Mouse (Mus musculus) gastrocnemius, postnatal 4 days (tissue): Measurements from ENCODE around the gene Ssxb5. TPM values are rescaled to one million over a fixed set of nuclear protein-coding genes. Genes with fewer than 3 reads are reported as not detected.
A peak's percentile ranks its signal among the peaks of the same experiment; 100 is the strongest.
"Not testable (repeated sequence)": the region's sequence is repeated elsewhere in the genome, so short reads cannot be mapped to it uniquely, and the experiment has no call there.

Experiments
- DNase-seq, 2 experiments: peaks; one replicate each; pipeline ENCODE4 v3.0.0; 2021 to 2022; ENCODE audit warnings: low spot score in 2 of 2, mixed read lengths in 2 of 2
- long read RNA-seq, 2 experiments: library from polyadenylated mRNA; stranded (forward); transcript quantifications; one replicate each; pipeline ENCODE4 v2.0.0; 2021
- total RNA-seq, 2 experiments: library from RNA; stranded (reverse); gene quantifications; 2 replicates each; pipeline ENCODE4 v1.2.3; 2021

Ssxb5 gene
- not detected for total RNA-seq
- long read RNA-seq, experiment 1: 0 reads
- long read RNA-seq, experiment 2: 0 reads

DNA sequence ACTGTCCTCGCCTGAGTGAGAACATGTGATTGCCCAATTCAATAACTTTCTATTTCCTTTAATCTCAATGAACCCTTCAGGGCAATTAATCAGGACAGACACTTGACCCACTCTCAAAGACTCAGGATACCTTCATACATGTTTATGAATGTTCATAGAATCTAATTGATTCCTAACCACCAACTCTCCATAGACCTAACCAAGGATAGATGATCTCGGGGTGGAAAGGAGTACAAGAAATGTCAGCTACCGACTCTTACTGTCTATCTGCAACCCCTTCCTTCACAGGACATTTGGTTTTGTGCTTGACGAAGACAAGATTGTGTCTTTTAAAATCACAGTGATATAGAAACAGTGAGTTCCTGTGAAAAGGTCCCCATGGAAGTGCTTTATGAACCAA lies at the start of gene Ssxb5:
Gene Ssxb5, plus strand, starts transcription at position 301 of the 400 bp plus-strand sequence.
- not testable (repeated sequence) for DNase-seq

DNA sequence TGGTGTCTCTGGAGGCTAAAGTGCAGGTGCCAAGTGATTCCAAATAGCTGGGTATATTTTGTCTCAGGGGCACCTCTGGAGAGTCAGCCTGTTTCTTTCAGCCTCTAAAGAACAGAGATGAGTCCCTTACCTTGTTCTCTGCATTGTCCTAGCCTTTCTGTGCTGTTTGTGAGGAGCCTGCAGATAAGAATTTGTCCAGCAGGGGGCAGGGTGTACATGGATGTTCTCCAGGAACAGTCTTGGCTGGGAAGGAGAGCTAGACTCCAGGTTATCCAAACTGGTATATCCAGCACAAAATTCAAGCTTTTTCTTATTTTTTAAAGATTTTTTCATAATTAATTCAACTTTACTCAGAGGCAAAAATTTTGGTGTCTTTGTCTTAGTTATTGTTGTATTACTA lies 28.6 kb downstream of the Ssxb5 start:
- DNase-seq: peak; percentile 19 to 29

DNA sequence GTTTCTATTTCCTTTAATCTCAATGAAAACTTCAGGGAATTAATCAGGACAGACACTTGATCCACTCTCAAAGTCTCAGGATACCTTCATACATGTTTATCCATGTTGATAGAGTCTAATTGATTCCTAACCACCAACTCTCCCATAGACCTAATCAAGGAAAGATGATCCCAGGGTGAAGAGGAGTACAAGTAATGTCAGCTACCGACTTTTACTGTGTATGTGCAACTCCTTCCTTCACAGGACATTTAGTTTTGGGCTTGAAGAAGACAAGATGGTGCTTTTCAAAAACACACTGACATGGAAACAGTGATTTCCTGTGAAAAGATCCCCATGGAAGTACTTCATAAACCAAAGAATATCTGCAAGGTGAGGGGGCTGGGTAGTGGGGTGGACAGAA lies 40.2 kb downstream of the Ssxb5 start, which contains the start of gene Gm6592:
Gene Gm6592, plus strand, starts transcription at position 301 of the 400 bp plus-strand sequence.
- no peak for DNase-seq

DNA sequence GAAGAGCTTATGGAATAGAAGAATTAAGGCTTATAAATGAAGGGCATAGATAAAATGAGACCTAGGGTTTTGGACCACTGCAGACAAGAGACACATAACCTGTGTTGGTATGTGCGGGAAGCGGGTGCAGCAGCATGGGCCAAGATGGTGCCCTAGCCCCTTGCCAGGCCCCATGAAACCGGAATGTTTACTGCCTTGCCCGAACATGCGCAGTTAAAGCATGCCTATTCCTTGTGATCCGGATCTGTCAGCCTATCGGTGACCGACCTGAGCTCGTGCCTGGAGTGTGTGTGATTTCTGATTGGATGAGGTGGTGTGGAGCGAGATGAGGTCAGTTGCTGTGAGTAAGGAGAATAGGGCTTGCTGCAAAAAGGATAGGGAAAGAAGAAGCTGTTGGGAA lies 49.0 kb downstream of the Ssxb5 start:
- DNase-seq: no peak

Other genes starting within 250 kb of the Ssxb5 start
- gene Ssxb3, start 211.9 kb upstream of the Ssxb5 start, total RNA-seq: not detected
- gene Ssxb8, start 112.8 kb upstream of the Ssxb5 start, total RNA-seq: not detected
- not detected for gene Ssx9, start 55.3 kb upstream of the Ssxb5 start, total RNA-seq
- gene Gm6592, start 40.3 kb downstream of the Ssxb5 start, total RNA-seq: not detected
- not detected for gene Gm5751, start 70.6 kb downstream of the Ssxb5 start, total RNA-seq
- 1 to 10 TPM; 3.0 to 3.1 TPM for gene B630019K06Rik, start 88.7 kb downstream of the Ssxb5 start, total RNA-seq
- gene Fthl17b, start 159.3 kb downstream of the Ssxb5 start, total RNA-seq: not detected
- gene Fthl17c, start 172.9 kb downstream of the Ssxb5 start, total RNA-seq: not detected
- not detected for gene Fthl17d, start 183.1 kb downstream of the Ssxb5 start, total RNA-seq
- not detected for gene Fthl17e, start 229.8 kb downstream of the Ssxb5 start, total RNA-seq